Mouse (Mus musculus): Measurements from ENCODE around the gene Sytl3. TPM values are rescaled to one million over a fixed set of nuclear protein-coding genes. Genes with fewer than 3 reads are reported as not detected.

Gene Sytl3
- polyA plus RNA-seq, 1 experiment from 2014 or later, result 0.30 TPM

DNA sequence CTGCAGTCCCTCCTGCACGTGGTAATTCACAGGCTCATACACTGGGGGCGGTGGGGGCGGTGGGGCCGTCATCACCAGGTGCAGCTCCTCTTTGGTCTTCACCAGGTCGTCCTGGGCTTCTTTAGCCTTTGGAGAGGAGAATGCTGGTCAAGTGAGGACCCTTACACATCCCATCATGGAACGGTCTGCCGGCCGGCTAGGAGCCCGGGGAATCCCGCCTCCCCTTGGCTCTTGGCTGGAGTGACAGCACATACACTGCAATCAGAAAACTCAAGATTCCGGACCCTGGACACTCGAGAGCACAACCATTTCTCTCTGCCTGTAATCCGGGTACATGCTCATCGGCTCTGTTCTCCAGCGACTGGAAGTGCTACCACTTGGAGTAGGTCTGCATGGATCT is 80.9 kb downstream of the Sytl3 start:
- H3K4me1 ChIP-seq (replicated peaks), result peaks cover 40% of the 10 kb centered on the region
- H3K4me2 ChIP-seq, result no peak overlapping the region
- H3K27me3 ChIP-seq, result no peaks in the 10 kb centered on the region
- H3K27ac ChIP-seq, result no peak overlapping the region
- H3K9ac ChIP-seq, result no peak overlapping the region
- WGBS, result 91% methylated on average over 15 of the region's 15 CpGs
- H3K4me3 ChIP-seq, result no peak overlapping the region
- peaks cover 34% of the 10 kb centered on the region for H3K36me3 ChIP-seq
- no peaks in the 10 kb centered on the region for H3K9me3 ChIP-seq (replicated peaks)
- ATAC-seq (replicated peaks; ENCODE audit: insufficient number of reproducible peaks, insufficient read depth, low FRiP score, low read depth), result no peak

DNA sequence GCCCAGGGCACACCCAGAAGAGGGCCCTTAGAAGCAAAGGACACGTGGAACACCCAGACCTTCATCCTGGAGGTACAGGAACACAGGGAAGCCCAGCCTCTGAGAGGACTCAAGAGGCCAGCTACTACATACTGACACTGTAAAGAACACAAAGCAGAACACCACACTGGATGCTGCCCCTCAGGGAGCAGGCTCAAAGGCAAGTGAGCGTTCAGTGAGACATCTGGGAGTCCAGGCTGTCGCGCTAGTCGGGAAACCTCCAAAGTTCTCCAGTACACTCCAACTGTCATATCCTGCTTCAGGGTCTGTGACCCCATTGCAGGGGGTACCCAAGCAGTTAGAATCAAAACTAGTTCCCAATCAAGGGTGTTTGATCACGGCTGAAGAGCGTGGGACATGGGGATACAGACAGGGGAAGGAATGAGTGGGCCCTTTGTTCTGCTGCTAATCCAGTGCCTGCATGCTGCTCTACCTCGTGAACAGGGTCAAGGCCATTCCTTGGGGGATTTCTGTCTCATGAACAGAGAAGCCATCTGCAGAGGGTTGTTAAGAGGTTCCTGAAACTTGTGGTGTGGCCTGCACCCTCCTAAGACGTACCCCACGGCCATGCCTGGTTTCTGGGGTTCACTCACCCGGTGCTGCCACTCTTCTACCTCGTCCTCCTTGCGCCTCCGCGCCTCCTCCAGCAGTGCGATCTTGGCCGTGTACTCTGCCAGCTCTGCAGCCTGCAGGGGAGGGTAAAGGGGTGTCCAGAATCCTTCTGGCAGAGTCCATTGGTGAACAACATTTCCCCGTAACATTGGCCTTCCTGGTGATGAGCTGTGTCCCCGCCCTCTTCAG is 81.7 kb downstream of the Sytl3 start:
- no peak for ATAC-seq (replicated peaks; ENCODE audit: insufficient number of reproducible peaks, insufficient read depth, low FRiP score, low read depth)
- H3K36me3 ChIP-seq, result peaks cover 36% of the 10 kb centered on the region
- no peak overlapping the region for H3K4me3 ChIP-seq
- H3K4me1 ChIP-seq (replicated peaks), result peaks cover 40% of the 10 kb centered on the region
- H3K27ac ChIP-seq, result no peak overlapping the region
- WGBS, result 85% methylated on average over 19 of the region's 19 CpGs
- no peak overlapping the region for H3K4me2 ChIP-seq
- H3K27me3 ChIP-seq, result no peaks in the 10 kb centered on the region
- H3K9me3 ChIP-seq (replicated peaks), result no peaks in the 10 kb centered on the region
- no peak overlapping the region for H3K9ac ChIP-seq

DNA sequence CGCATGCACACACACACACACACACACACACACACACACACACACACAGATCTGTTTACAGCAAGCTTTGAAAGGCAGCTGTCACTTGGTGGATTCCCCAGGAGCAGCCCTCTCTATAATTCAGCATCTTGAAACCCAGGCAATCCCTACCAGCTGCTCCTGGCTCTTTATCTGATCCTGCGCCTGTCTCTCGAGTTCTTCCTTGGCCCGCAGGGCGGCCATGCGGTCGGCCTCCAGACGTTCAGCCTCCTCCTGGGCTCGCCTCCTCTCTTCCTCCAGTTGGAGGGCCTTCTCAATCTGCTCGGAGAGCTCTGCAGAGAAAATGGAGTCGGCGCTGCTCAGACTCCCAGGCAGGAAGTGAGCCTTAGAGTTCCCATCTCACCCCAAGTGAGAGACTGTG is 82.4 kb downstream of the Sytl3 start:
- no peaks in the 10 kb centered on the region for H3K9me3 ChIP-seq (replicated peaks)
- H3K9ac ChIP-seq, result 0 out of 2 replicates have a peak overlapping the region, but pooled peaks have one; percentile 18
- H3K4me2 ChIP-seq, result no peak overlapping the region
- no peak overlapping the region for H3K4me3 ChIP-seq
- ATAC-seq (replicated peaks; ENCODE audit: insufficient number of reproducible peaks, insufficient read depth, low FRiP score, low read depth), result no peak
- H3K27ac ChIP-seq, result no peak overlapping the region
- H3K27me3 ChIP-seq, result no peaks in the 10 kb centered on the region
- H3K4me1 ChIP-seq (replicated peaks), result peaks cover 44% of the 10 kb centered on the region
- 73% methylated on average over 12 of the region's 12 CpGs for WGBS
- peaks cover 37% of the 10 kb centered on the region for H3K36me3 ChIP-seq

DNA sequence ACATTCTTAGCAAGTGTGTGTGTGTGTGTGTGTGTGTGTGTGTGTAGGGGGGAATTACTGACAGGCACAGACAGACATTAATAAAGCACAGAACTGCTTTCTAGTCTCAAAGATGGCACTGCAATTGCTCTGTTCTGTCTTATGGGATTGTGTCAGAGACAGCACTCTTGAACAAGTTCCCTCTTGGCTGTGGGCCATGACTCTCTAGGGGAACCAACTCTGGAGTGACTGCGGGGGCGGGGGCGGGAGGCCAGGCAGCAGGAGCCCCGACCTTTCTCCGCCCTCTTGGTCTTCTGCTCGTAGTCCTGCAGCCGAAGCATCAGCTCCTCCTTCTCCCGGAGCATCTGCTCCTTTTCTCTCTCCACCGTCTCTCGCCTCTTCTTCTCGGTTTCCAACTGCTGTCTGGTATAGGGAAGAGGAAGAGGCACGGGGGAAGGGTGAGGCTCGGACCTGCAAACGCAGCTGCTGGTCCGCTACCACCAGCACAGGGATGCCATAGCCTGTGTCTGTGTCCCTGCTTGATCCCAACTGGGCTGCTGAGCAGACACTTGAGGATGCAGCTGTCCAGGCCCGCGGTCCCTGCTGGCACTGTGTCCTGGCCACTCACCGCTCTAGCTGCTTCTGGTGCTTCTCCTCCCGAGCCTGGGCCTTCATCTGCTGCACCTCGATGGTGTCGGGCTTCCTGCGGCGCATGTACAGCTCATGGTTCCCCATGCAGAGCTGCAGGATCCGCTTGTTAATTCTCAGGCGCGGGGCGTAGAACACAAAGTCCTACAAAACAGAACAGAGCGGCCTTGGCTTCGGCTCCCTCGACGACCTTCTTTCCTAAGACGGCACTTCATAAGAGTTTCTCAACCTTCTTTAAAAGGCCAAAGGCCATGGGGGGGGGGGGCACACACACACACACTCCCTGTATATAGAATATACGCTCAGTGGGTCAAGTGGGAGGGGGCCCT is 83.5 kb downstream of the Sytl3 start:
- 46% methylated on average over 32 of the region's 33 CpGs for WGBS
- peaks cover 51% of the 10 kb centered on the region for H3K4me1 ChIP-seq (replicated peaks)
- peaks cover 46% of the 10 kb centered on the region for H3K36me3 ChIP-seq
- no peak overlapping the region for H3K9ac ChIP-seq
- H3K27ac ChIP-seq, result peak overlapping the region; percentile 64
- H3K4me2 ChIP-seq, result peak overlapping the region; percentile 3; the same call in 1 of the 2 replicates
- no peaks in the 10 kb centered on the region for H3K9me3 ChIP-seq (replicated peaks)
- H3K4me3 ChIP-seq, result no peak overlapping the region
- H3K27me3 ChIP-seq, result no peaks in the 10 kb centered on the region
- peak; percentile 36; the same call in 1 of the 2 replicates for ATAC-seq (replicated peaks; ENCODE audit: insufficient number of reproducible peaks, insufficient read depth, low FRiP score, low read depth)

DNA sequence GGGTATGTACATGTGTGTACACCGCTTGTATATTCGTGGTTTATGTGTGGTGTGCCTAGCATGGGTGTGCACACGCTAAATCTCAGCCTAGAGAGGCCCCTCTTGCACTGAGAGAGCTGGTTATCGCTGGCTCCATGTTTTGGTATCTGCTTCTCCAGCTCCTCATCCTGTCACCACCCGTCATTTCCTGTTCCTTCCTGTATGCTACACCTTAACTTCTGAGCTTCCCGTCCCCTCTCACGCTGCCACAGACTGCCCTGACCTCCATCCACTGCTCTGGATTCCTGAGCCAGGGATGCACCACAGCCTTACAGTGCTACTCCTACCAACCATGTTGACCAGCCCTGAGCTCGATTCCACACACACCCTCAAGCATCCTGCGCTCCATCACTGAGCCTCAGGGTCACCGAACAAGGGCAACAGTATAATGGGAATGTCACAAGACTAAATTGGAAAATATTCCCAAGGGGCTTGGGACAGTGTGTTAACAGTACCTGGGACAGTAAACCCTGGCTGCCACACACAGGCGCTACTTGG is 84.2 kb downstream of the Sytl3 start:
- H3K27ac ChIP-seq, result peak overlapping the region; percentile 15; the same call in 1 of the 2 replicates
- H3K36me3 ChIP-seq, result peaks cover 44% of the 10 kb centered on the region
- H3K9ac ChIP-seq, result no peak overlapping the region
- ATAC-seq (replicated peaks; ENCODE audit: insufficient number of reproducible peaks, insufficient read depth, low FRiP score, low read depth), result no peak
- H3K4me2 ChIP-seq, result no peak overlapping the region
- 63% methylated on average over 11 of the region's 11 CpGs for WGBS
- H3K9me3 ChIP-seq (replicated peaks), result no peaks in the 10 kb centered on the region
- H3K4me3 ChIP-seq, result no peak overlapping the region
- no peaks in the 10 kb centered on the region for H3K27me3 ChIP-seq
- H3K4me1 ChIP-seq (replicated peaks), result peaks cover 57% of the 10 kb centered on the region

DNA sequence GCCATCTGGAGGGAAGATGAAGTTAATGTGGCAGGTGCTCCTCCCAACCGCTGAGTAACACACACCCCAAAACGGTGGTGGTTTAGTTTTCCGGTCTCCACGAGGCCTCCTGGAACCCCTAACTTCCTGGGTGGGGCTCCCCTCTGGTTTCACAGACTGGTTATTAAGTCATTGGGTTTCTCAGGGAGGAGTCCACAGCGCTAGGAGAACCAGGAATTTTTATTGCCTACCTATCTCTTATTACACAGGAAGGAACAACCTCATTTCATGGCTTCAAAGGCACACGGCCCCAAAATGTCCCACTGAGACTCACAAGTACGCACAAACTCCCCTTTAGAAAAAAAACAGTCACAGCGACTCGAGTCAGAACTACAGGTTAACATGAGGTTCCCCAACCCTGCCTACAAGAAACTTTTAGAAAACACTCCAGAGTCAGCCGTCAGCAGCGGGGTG is 84.9 kb downstream of the Sytl3 start:
- WGBS, result 63% methylated on average over 11 of the region's 11 CpGs
- no peaks in the 10 kb centered on the region for H3K27me3 ChIP-seq
- H3K4me3 ChIP-seq, result no peak overlapping the region
- H3K9ac ChIP-seq, result no peak overlapping the region
- peaks cover 64% of the 10 kb centered on the region for H3K4me1 ChIP-seq (replicated peaks)
- no peak for ATAC-seq (replicated peaks; ENCODE audit: insufficient number of reproducible peaks, insufficient read depth, low FRiP score, low read depth)
- no peaks in the 10 kb centered on the region for H3K9me3 ChIP-seq (replicated peaks)
- H3K27ac ChIP-seq, result peak overlapping the region; percentile 15
- peaks cover 37% of the 10 kb centered on the region for H3K36me3 ChIP-seq
- no peak overlapping the region for H3K4me2 ChIP-seq

DNA sequence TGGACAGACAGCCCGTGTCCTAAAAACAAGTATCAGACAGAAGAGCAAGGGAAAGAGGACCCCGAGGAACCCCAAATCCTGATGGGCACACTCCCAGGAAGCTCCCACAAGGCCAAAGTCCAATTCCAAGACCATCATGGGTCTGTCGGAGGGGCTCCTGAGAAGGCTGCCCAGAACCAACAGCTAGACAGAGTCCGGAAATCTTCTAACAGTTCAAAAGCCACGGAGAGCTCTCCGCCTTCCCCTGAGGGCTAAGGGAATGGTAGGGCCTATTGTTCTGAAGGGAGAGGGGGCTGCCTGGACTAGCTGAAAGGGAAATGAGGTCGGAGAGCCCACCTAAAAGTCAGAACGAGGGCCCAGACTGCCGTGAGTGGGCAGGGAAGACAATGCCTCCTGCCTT is 85.5 kb downstream of the Sytl3 start:
- no peak overlapping the region for H3K4me3 ChIP-seq
- peak overlapping the region; percentile 15 for H3K27ac ChIP-seq
- no peak overlapping the region for H3K9ac ChIP-seq
- H3K27me3 ChIP-seq, result no peaks in the 10 kb centered on the region
- peaks cover 32% of the 10 kb centered on the region for H3K36me3 ChIP-seq
- no peaks in the 10 kb centered on the region for H3K9me3 ChIP-seq (replicated peaks)
- no peak overlapping the region for H3K4me2 ChIP-seq
- ATAC-seq (replicated peaks; ENCODE audit: insufficient number of reproducible peaks, insufficient read depth, low FRiP score, low read depth), result no peak
- WGBS, result 70% methylated on average over 9 of the region's 9 CpGs
- peaks cover 70% of the 10 kb centered on the region for H3K4me1 ChIP-seq (replicated peaks)

DNA sequence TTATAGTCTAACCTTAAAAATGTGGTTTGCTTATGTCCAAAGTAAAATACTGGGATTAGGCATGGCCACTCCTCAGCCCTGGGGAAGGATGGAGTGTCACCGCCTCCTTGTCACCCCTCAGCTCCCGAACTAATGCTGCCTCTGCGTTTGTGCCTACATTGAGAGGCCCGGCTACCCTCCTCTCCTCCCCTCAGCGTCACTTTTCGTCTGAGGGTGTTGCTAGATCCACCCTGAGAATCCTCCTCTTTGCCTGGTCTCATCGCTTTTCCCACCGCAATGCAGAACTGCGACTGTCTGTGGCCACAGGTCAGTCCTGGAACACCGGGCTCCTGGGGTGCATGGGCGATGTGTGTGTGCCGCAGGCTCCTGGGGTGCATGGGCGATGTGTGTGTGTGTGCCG is 86.0 kb downstream of the Sytl3 start:
- H3K27ac ChIP-seq, result peak overlapping the region; percentile 15

DNA sequence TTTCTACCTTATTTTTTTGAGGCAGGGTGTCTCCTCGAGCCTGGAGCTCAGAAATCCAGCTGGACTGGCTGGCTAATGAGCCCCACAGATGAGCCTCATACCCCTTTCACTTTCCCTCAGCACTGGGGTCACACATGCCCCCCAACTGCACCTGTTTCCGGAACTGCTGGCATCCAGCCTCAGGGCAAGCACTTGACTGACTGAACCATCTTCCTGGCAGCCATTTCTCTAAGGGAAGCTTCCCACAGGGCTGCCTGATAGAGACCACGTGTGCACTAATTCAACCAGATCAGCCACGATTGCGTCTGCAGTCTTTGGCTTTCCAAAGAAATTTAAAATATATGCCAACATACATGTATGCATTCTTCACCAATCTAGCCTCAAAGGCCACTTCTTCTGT is 86.6 kb downstream of the Sytl3 start:
- Histone ChIP-seq H3K27me3 (no peaks in the 10 kb centered on the region), H3K27ac (0 out of 2 replicates have a peak overlapping the region, but pooled peaks have one; percentile 35), H3K9me3 (replicated peaks) (no peaks in the 10 kb centered on the region), H3K4me3 (no peak overlapping the region), H3K4me1 (replicated peaks) (peaks cover 74% of the 10 kb centered on the region), H3K4me2 (no peak overlapping the region), H3K9ac (no peak overlapping the region), H3K36me3 (peaks cover 24% of the 10 kb centered on the region)
- WGBS, result 79% methylated on average over 5 of the region's 5 CpGs
- no peak for ATAC-seq (replicated peaks; ENCODE audit: insufficient number of reproducible peaks, insufficient read depth, low FRiP score, low read depth)

More for the DNA sequence above, 86.0 kb downstream of the Sytl3 start:
- WGBS, result 91% methylated on average over 14 of the region's 14 CpGs
- H3K4me2 ChIP-seq, result no peak overlapping the region
- H3K4me1 ChIP-seq (replicated peaks), result peaks cover 74% of the 10 kb centered on the region
- no peaks in the 10 kb centered on the region for H3K9me3 ChIP-seq (replicated peaks)
- no peak overlapping the region for H3K9ac ChIP-seq
- peaks cover 27% of the 10 kb centered on the region for H3K36me3 ChIP-seq
- no peaks in the 10 kb centered on the region for H3K27me3 ChIP-seq
- H3K4me3 ChIP-seq, result no peak overlapping the region
- ATAC-seq (replicated peaks; ENCODE audit: insufficient number of reproducible peaks, insufficient read depth, low FRiP score, low read depth), result no peak

DNA sequence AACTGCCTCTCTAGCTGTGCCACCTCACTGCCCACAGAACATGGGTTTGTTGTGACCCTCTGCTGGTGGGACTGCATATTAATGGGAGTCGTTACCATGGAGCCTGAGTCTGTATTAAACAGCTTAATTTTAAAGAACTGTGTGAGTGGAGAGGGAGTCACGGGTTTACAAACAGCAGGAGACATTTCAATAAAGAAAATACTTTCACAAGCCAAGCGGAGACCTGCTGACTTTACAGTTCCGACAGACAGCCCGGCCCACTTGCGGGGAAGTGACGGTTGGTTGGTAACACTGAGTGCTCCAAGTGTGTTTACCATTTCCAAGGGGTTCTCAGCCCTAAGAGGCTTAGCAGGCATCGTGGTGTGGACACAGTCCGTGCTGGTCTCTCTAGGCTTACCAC is 87.1 kb downstream of the Sytl3 start:
- Histone ChIP-seq H3K27me3 (no peaks in the 10 kb centered on the region), H3K27ac (peak overlapping the region; percentile 35; the same call in 1 of the 2 replicates), H3K9me3 (replicated peaks) (no peaks in the 10 kb centered on the region), H3K4me2 (no peak overlapping the region), H3K9ac (no peak overlapping the region), H3K4me3 (no peak overlapping the region), H3K4me1 (replicated peaks) (peaks cover 74% of the 10 kb centered on the region), H3K36me3 (peaks cover 20% of the 10 kb centered on the region; the same call in 1 of the 2 replicates)
- no peak for ATAC-seq (replicated peaks; ENCODE audit: insufficient number of reproducible peaks, insufficient read depth, low FRiP score, low read depth)
- 77% methylated on average over 9 of the region's 9 CpGs for WGBS
